Mouse (Mus musculus): ENCODE data around the gene Fst. TPM values are rescaled to one million over a fixed set of nuclear protein-coding genes. Genes with fewer than 3 reads are reported as not detected.

The Fst gene
- polyA plus RNA-seq, 1 experiment from 2014 or later = 10.1 TPM

- WGBS = 2% methylated on average over 5 of the region's 5 CpGs
- Histone ChIP-seq H3K36me3 (ENCODE audit: poor library complexity, severe bottlenecking) (no peaks in the 10 kb centered on the region), H3K4me3 (no peak overlapping the region), H3K4me1 (peaks cover 11% of the 10 kb centered on the region), H3K9ac (no peak overlapping the region), H3K27me3 (no peaks in the 10 kb centered on the region), H3K9me3 (replicated peaks) (no peaks in the 10 kb centered on the region), H3K4me2 (no peak overlapping the region), H3K27ac (no peak overlapping the region)
- no peak for ATAC-seq
Observed at GRCm38 (mm10) chr13:114406424-114406823, 52.3 kb downstream of the Fst start.

DNA sequence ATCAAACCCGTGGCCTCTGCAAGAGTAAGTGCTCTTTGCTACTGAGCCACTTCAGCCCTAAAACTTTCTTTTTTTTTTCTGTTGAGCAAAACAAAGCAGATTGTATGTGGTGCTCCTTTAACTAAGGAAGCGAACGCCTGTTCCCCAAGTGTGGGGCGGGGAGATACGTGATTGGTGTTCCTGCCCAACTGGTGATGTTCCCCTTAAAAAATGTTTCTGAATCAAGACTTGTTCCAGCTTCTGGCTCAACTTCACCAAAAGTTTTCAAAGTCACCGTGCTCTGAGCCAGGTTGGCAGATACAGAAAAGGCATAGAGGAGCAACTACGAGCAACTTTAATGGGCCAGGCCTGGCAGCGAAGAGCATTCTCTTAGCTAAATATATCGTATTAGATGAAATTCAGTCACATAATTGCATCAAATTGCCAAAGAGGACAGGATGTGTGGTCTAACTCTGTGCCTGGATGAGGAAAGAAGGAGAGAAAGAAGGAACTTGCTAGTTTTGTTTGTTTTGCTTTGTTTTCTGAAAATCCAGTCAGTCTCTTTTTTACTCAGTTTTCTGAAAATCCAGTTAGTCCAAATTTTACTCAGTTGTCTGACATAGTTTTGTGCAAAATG is 53.5 kb downstream of the Fst start:
- H3K36me3 ChIP-seq (ENCODE audit: poor library complexity, severe bottlenecking) = no peaks in the 10 kb centered on the region
- no peaks in the 10 kb centered on the region for H3K9me3 ChIP-seq (replicated peaks)
- H3K4me1 ChIP-seq = peaks cover 11% of the 10 kb centered on the region
- no peak overlapping the region for H3K4me2 ChIP-seq
- no peaks in the 10 kb centered on the region for H3K27me3 ChIP-seq
- no peak overlapping the region for H3K4me3 ChIP-seq
- H3K9ac ChIP-seq = no peak overlapping the region
- no peak overlapping the region for H3K27ac ChIP-seq
- ATAC-seq = no peak
- WGBS = 85% methylated on average over 9 of the region's 9 CpGs

Other genes starting within 250 kb of the Fst start
- gene Ndufs4, start 70.7 kb downstream of the Fst start, polyA plus RNA-seq (2015; fragmentation: Nextera tagmentation; extraction: Ambion mirVana) = 358 and 368 TPM in 2 replicates